Mouse (Mus musculus): ENCODE data around the gene Rom1.

The Rom1 gene

DNA sequence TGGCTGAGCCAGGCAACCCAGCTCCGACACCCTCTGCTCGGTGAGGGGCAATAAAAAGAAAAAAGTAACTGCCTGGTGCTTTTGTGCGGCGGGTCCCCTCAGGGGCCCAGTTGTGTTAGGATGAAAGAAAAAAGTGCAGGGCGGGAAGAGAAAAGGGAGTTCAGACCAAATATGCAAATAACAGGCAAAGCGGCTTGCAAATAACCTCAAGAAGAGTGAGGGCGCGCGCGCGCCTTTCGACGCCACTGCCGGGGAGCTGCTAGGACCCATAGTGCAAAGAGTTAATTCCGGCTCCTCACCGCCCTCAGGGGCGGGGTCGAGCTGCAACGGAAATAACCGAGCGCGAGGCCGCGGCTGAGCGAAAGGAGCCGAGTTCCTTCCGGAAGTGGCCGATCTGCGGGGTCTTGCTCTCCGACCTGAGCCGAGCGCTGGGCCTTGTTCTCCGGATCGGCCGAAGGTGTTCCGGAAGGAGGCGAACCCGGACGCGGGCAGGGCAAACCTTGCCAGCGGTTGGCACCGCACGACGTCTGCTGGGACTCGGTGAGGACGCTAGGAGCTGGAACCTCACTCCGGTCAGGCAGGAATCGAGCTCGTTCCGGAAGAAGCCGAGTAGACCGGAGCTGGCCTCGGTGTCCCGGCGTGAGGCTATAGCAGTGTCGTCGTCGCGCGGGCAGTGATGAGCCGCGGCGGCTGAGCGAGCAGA, 12.5 kb upstream of the Rom1 start, which contains the start of gene Mta2:
Gene Mta2 (plus strand): TSS at position 361 of the 703 bp plus-strand sequence.
- DNase-seq, result peak; percentile 99

GRCm38 (mm10) chr19:8941136-8941514, 12.0 kb upstream of the Rom1 start:
- DNase-seq, result no peak

GRCm38 (mm10) chr19:8940526-8941133, 11.5 kb upstream of the Rom1 start:
- DNase-seq, result no peak

DNA sequence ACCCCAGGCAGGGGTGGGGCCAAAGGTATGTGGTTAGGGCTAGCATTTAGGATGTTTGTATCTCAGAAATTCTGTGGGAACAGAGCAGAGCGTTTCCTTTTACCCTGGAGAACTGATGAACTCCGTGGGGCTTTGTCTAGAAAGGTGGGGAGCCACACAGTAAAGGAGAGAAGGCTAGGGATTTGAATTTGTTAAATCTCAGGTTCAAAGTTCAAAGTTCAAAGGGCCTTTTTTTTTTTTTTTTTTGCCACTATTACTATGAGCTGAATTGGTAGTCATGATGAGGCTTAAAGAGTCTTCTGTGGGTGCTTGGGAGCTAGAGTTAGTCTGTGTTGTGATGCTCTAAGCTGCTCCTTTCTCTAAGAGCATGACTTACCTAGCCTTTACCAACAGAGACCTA, 7.6 kb upstream of the Rom1 start:
- no peak for DNase-seq

DNA sequence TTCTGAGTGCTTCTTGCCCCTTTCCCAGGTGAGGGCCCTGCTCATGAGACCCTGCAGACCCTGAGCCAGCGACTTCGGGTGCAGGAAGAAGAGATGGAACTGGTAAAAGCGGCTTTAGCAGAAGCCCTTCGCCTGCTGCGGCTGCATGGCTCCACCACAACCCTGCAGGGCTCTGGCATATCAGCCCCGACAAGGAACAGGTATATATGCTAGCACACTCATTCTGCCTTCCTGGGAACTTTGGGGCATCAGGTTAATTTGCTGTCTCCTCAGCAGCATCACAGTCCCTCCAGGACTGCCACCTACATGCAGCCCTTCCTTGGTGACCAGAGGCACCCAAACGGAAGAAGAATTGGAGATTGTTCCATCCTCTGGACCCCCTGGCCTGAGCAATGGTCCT, 1.6 kb upstream of the Rom1 start:
- no peak for DNase-seq

DNA sequence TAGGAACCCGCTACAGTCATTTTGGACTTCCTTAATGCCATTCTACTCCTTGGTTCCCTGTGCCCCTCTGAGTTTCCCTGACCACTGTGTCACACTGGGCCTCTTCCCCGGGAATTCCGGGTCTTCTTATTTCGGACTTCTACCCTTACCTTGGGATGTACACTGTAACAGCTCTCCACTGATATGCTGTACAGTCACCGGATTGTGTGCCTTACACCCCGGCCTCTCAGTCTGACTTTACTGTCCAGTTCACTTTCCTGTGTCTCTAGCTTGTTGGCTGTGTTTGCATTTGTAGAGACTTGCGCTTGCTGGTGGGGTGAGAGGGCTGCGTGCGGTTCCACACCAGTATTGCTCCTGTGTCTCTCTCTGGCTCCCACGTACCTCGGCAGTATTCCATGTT, 961 bp upstream of the Rom1 start:
- DNase-seq, result no peak

GRCm38 (mm10) chr19:8928689-8929223, 400 bp downstream of the Rom1 start:
- DNase-seq, result no peak

- no peak for DNase-seq
Observed at GRCm38 (mm10) chr19:8927891-8928525, 1.1 kb downstream of the Rom1 start.

DNA sequence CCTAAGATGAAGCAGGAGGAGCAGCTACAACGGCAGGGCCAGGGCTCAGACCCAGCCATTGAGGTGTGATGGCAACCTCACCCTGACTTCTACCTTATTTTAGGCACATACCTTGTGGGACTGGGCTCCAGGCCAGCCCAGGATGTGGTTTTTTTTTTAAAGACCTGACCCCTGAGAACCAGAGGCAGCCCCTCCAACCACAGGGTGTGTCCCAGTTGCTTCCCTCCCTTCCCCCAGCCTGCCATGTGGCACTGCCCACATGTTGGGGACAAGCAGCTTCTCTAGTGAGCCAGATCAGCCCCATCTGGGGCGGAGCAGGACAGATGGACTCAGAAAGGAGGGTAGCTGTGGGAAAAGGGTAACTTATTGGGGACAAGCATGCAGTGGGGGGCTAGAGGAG, 2.4 kb downstream of the Rom1 start:
- no peak for DNase-seq

- DNase-seq, result no peak
Observed at GRCm38 (mm10) chr19:8921741-8922140, 7.4 kb downstream of the Rom1 start.

DNA sequence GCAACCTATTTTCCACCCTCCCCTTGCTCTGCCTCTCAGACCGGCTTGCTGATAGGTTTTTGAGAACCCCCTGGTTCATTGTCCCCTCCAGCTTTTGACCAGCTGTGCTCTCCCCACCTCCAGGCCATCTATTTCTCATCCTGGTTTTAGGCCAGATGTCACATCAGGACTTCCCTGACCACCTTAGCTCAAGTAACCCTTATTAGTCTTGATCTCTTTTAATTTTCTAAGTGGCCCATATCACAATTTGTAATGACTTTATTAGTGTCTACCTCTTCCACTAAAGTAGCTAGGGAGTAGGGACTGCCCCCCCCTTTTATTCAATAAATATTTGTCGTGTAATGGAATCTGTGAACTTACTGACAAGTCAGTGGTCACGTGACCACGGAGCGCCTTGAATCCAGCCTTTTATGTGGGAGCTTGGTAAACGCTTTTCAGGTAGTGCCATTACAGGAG, 8.3 kb downstream of the Rom1 start:
- peak; percentile 81 for DNase-seq

- peak; percentile 97 for DNase-seq
Observed at GRCm38 (mm10) chr19:8920073-8920736, 9.0 kb downstream of the Rom1 start, which contains the start of gene B3gat3. TSS of gene B3gat3 (plus strand) at chr19:8920374.

DNA sequence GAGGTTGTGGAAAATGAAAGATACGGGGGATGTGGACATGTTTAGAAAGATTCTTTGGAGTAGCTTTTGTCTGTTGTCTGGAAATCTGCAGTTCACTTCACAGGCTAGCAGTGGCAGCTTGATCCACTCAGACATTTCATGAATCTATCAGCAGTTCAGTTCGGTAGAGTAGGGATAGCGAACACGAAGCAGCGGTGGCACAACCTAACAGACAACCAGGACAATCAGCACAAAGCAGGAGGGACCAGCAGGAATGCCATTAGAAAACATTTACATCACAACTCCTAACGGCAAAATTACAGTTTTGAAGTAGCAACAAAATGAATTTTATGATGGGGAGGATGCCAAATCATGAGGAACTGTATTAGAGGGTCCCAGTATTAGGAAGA, 9.5 kb downstream of the Rom1 start:
- DNase-seq, result no peak

DNA sequence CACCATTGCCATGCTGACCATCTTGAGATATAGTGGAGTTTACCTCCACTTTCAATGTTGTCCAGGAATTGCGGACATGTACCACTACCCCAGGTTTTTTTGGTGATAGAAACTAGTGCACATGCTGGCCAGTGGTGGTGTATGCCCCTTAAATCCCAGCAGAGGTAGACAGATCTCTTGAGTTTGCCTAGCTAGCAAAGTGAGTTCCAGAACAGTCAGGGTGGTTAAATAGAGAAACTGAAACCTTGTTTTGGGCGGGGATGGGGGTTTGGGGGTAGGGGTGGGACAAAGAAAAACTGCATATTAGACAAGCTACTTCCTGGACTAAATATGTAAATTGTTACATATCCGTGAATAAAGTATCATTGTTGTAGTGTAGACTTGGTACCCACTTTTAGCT, 10.2 kb downstream of the Rom1 start:
- DNase-seq, result no peak

DNA sequence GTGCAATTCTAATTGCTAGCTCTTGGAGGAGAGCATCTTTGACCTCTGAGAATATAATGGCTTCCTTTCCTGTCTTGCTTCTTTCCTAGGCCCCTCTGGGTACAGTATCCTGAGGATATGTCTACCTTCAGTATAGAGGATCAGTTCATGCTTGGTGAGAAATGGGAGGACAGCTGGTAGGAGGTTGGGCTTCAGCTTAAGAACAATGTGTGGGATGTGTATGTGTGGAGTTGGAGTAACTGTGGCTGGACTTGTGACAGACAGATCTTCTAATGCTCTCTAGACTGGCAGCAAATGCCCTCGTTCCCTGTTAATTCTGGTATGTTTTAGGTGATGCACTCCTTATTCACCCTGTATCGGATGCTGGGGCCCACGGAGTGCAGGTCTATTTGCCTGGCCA, 14.9 kb downstream of the Rom1 start:
- DNase-seq, result no peak

DNA sequence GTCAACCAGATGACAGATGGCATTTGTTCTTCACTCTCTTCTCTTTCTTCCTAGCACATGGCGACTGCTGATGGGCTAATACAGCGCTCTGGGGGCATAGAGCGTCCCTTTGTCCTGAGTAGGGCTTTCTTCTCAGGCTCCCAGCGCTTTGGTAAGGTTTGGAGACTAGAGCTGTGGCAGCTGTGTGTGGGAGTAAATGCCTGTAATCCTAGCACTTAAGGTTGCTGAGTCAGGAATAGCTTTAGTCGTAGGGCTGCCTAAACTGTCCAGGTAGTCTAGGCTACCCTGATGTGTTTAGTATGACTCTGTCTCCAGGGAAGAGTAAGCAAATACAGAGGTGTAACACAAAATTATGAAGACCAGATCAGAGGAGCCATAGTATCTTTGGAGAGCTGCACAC, 17.3 kb downstream of the Rom1 start:
- no peak for DNase-seq

DNA sequence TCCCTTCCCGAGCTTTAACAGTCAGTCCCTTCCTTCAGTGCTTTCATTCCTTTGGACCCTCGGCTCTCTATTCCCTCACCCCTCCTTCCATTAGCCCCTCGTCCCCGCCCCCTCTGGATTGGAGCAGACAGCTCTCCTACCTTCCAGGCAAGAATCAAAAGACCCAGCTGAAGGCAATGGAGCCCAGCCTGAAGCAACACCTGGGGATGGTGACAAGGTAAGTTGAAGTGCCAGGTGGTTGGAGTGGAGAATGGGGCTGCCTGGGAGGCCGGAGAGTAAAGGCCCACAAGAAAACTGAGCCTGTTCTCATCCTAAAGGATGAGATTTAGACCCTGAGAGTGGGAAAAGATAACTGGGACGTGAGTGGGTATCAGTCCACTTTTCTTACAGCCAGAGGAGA, 20.6 kb downstream of the Rom1 start:
- no peak for DNase-seq

DNA sequence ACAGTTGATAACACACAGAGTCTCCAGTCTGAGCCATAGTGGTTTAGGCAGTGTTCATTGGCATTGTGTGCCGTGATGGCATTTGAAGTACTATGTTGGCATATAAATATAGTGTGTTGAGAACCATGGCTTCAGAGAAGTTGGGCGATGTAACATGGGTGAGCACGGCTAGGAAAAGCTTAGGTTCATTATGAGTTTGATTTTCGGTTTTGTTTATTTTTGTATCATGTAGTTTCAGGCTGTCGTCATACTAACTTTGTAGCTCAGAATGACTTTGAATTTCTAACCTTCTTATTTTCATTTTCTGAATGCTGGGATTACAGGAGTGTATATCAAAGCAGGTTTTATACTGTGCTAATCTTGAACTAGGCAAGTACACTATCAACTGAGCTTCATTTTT, 25.7 kb downstream of the Rom1 start:
- DNase-seq, result no peak

DNA sequence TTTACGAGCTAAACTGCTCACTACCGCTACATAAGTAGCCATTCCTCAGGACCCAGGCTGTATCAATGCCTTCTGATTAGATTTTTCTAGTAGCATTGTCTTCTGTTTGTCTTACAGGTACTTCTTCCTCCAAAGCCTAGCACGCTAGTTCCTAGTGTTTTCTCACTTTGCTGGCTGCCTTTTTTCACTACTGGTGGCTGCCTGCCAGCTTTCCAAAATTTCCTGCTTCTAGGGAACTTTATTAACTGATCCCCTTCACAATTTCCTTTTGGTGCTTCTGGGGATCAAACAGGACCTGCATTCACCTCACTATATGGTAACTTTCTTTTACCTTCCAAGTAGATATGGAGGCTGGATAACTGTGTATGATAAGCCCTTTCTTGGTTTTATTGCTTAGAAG, 30.1 kb downstream of the Rom1 start:
- DNase-seq, result no peak

GRCm38 (mm10) chr19:8898576-8898975, 30.6 kb downstream of the Rom1 start:
- no peak for DNase-seq

DNA sequence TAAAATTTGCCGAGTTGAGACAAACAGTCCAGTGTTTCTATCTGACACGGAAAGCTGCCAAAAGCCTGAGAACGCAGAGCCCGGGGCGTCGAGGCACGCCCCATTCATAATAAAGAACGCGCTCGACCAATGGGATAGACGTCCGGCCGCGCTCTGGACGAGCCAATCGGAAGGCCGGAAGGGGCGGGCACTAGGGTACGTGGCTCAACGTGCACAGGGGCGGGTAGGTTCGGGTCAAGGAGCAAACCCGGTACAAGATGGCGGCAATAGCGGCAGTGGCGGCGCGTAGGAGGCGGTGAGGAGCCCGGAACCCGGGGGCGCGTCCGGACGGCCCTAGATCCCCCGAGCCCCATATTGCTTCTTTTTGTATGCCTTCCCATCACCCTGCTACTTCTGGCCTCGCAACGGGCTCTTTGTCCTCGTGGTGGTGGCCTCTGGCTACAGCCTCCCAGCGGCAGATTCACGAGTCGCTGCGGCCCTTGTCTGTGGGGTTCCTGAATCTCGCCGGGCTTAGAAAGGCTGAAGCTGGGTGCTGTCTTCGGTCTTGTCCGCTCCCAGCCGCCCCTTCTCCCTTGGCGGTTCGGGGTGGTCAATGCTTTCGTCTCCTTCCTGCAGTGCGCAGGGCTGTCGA, 31.2 kb downstream of the Rom1 start, which contains the start of gene Ganab:
Gene Ganab (plus strand): TSS at position 207 of the 631 bp plus-strand sequence.
- DNase-seq, result peak; percentile 100

DNA sequence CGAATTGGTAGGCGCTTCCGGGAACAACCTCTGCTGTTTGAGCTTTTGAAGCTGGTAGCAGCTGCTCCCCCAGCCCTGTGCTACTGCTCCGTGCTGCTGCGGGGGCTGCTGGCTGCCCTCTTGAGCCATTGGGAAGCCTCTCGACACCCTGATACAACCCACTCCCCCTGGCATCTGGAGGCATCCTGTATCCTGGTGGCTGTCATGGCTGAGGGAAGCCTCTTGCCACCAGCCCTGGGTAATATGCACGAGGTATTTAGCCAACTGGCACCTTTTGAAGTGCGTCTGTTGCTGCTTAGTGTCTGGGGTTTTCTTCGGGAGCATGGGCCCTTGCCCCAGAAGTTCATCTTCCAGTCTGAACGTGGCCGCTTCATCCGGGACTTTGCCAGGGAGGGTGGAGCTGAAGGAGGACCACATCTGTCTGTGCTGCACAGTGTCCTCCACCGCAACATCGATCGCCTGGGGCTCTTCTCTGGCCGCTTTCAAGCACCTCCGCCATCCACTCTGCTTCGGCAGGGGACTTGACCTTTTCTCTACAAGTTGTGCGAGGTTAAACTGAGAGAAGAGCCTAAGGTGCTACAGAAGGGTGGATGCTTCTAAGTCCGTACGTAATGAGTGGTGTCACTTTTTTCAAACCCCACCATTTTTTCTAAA, 31.8 kb downstream of the Rom1 start:
- peak; percentile 44 for DNase-seq
